Comparison of ENCODE assay signal across 8 mouse cellular contexts in the genomic region with DNA sequence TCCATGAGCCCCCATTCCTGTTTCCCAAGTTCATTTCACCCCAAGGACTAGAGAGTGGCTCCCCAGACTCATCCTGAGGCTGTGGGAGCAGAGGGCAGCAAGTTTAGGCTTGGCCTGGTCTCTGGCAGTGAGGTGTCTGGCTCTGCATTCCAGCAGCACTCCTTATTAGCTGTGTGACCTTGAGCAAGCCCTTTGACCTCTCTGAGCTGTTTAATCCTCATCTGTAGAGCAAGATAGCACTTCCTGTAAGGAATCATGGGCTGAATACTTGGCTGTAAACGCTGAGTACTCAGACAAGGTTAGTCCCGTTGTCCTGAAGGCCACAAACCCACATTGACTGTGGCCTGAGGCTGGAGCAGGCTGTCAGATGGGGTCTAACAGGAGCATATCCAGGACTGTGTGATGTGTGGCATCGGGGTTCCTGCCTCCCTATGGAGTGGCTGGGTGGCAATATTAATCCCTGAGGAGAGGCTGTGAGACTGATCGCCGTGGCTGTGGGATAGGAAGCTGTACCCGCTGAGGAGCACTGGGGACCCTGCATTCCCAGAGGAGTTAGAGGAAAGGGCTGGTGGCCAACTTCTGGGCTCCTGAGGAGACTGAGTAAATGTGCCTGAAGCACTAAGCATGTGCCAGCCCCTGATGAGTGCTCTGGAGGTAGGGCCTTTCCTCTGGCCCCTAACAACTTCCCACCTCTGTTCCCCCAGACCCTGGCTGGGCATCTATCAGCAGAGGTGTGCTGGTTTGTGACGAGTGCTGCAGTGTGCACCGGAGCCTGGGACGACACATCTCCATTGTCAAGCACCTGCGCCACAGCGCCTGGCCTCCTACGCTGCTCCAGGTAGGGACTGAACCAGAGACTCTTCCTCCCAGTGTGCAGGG. TPM values are rescaled to one million over a fixed set of nuclear protein-coding genes. Genes with fewer than 3 reads are reported as not detected.
A peak's percentile ranks its signal among the peaks of the same experiment; 100 is the strongest.
DNase-seq lines count a peak whose midpoint lies in the region; ATAC-seq and TF ChIP-seq lines count a peak whose summit lies in the region.

No protein-coding gene starts in this region.

- DNase-seq in gastrocnemius, adult 2 months = no peak
- no peak for DNase-seq in gastrocnemius, adult 8-10 months (ENCODE audit: low spot score in 2 of 2)
- peak; percentile 16 for DNase-seq in ovary, adult 18-20 months (ENCODE audit: low spot score)
- no peak for DNase-seq in ovary, postnatal 36 days (ENCODE audit: low spot score)
- DNase-seq in gastrocnemius, postnatal 25 days = no peak
- DNase-seq in thymus, postnatal 0 days (ENCODE audit: low spot score) = no peak

- no peak overlapping the region for H3K4me2 ChIP-seq in intestine, embryonic 15.5 days (replicated peaks)
- H3K4me2 ChIP-seq in stomach, embryonic 16.5 days (ENCODE audit: low read depth, low read length) = no peak overlapping the region

- no peaks in the 10 kb centered on the region for H3K9me3 ChIP-seq in intestine, embryonic 15.5 days
- no peaks in the 10 kb centered on the region for H3K9me3 ChIP-seq in stomach, embryonic 16.5 days (replicated peaks; ENCODE audit: control insufficient read depth, low read length)

- peak overlapping the region; percentile 90 for H3K27ac ChIP-seq in gastrocnemius, adult 2 months
- peak overlapping the region; percentile 45 for H3K27ac ChIP-seq in intestine, embryonic 15.5 days
- peak overlapping the region; percentile 41; the same call in 1 of the 2 replicates for H3K27ac ChIP-seq in stomach, embryonic 16.5 days (ENCODE audit: low read length)

- intact Hi-C loops in gastrocnemius, adult 2 months (cut with DNase I) = no loop called here

- peak overlapping the region; percentile 50 for H3K4me3 ChIP-seq in gastrocnemius, adult 2 months
- no peak overlapping the region for H3K4me3 ChIP-seq in intestine, embryonic 15.5 days (replicated peaks)
- H3K4me3 ChIP-seq in stomach, embryonic 16.5 days (replicated peaks; ENCODE audit: low read length) = no peak overlapping the region

- H3K9ac ChIP-seq in intestine, embryonic 15.5 days = no peak overlapping the region
- peak overlapping the region; percentile 35; the same call in 1 of the 2 replicates for H3K9ac ChIP-seq in stomach, embryonic 16.5 days (ENCODE audit: low read length)

- H3K27me3 ChIP-seq in intestine, embryonic 15.5 days (replicated peaks) = no peaks in the 10 kb centered on the region
- no peaks in the 10 kb centered on the region for H3K27me3 ChIP-seq in stomach, embryonic 16.5 days (ENCODE audit: control insufficient read depth, insufficient read depth, low read length)

- ATAC-seq in intestine, embryonic 15.5 days = no peak
- no peak for ATAC-seq in stomach, embryonic 16.5 days (ENCODE audit: insufficient read depth, low FRiP score)

- no peak for TF ChIP-seq CTCF in gastrocnemius, adult 2 months (IDR thresholded peaks at IDR 0.05)

- H3K36me3 ChIP-seq in intestine, embryonic 15.5 days = peaks cover 26% of the 10 kb centered on the region
- 0 out of 2 replicates have a peak, but pooled peaks cover 11% of the 10 kb centered on the region for H3K36me3 ChIP-seq in stomach, embryonic 16.5 days (ENCODE audit: control insufficient read depth, insufficient read depth, low read length)

- WGBS in intestine, embryonic 15.5 days = 73% methylated on average over 12 of the region's 12 CpGs
- 74% methylated on average over 12 of the region's 12 CpGs for whole genome bisulfite sequencing in stomach, embryonic 16.5 days

- peaks cover 56% of the 10 kb centered on the region for H3K4me1 ChIP-seq in intestine, embryonic 15.5 days (replicated peaks)
- peaks cover 46% of the 10 kb centered on the region for H3K4me1 ChIP-seq in stomach, embryonic 16.5 days (ENCODE audit: control insufficient read depth, insufficient read depth, low read length)

RNA-seq across cellular contexts. Expression of gene Git1, which starts 5.1 kb away (rescaled TPM):
- 10 to 100 TPM; 25.9 to 33.3 TPM for total RNA-seq in gastrocnemius, adult 2 months (2021)
- 10 to 100 TPM; 25.7 to 34.1 (median 29.7) TPM for total RNA-seq in gastrocnemius, adult 8-10 months (2022)
- 10.7 and 11.8 TPM in 2 replicates for polyA plus RNA-seq in intestine, embryonic 15.5 days (2015; fragmentation: Nextera tagmentation; extraction: Ambion mirVana)
- 7.9 and 9.1 TPM in 2 replicates for polyA plus RNA-seq in stomach, embryonic 16.5 days (2015; fragmentation: Nextera tagmentation; extraction: Ambion mirVana)
- total RNA-seq in gastrocnemius, postnatal 25 days (2021) = 10 to 100 TPM; 24.1 to 24.6 TPM
- polyA plus RNA-seq in thymus, postnatal 0 days (2015; fragmentation: Nextera tagmentation; extraction: Ambion mirVana) = 5.8 and 6.7 TPM in 2 replicates

RNA-seq across cellular contexts. Expression of gene Ankrd13b, which starts 9.0 kb away (rescaled TPM):
- total RNA-seq in gastrocnemius, adult 2 months (2021) = 10 to 100 TPM in 1 of 2 experiments, 1 to 10 TPM in 1; 9.5 to 10.8 TPM
- 10 to 100 TPM in 3 of 4 experiments, 1 to 10 TPM in 1; 9.1 to 13.7 (median 11.7) TPM for total RNA-seq in gastrocnemius, adult 8-10 months (2022)
- 4.9 and 5.1 TPM in 2 replicates for polyA plus RNA-seq in intestine, embryonic 15.5 days (2015; fragmentation: Nextera tagmentation; extraction: Ambion mirVana)
- 2.4 and 2.8 TPM in 2 replicates for polyA plus RNA-seq in stomach, embryonic 16.5 days (2015; fragmentation: Nextera tagmentation; extraction: Ambion mirVana)
- 1 to 10 TPM; 7.4 to 7.8 TPM for total RNA-seq in gastrocnemius, postnatal 25 days (2021)
- polyA plus RNA-seq in thymus, postnatal 0 days (2015; fragmentation: Nextera tagmentation; extraction: Ambion mirVana) = 3.1 TPM in 2 replicates

RNA-seq across cellular contexts. Expression of gene Abhd15, which starts 16.4 kb away (rescaled TPM):
- under 1 TPM; 0.18 to 0.50 TPM for total RNA-seq in gastrocnemius, adult 2 months (2021)
- under 1 TPM; 0.10 to 0.92 (median 0.39) TPM for total RNA-seq in gastrocnemius, adult 8-10 months (2022)
- 3.5 and 3.6 TPM in 2 replicates for polyA plus RNA-seq in intestine, embryonic 15.5 days (2015; fragmentation: Nextera tagmentation; extraction: Ambion mirVana)
- polyA plus RNA-seq in stomach, embryonic 16.5 days (2015; fragmentation: Nextera tagmentation; extraction: Ambion mirVana) = 3.2 and 4.2 TPM in 2 replicates
- 1 to 10 TPM in 1 of 2 experiments, under 1 TPM in 1; 0.26 to 2.1 TPM for total RNA-seq in gastrocnemius, postnatal 25 days (2021)
- 16.8 and 22.7 TPM in 2 replicates for polyA plus RNA-seq in thymus, postnatal 0 days (2015; fragmentation: Nextera tagmentation; extraction: Ambion mirVana)

RNA-seq across cellular contexts. Expression of gene Trp53i13, which starts 17.3 kb away (rescaled TPM):
- 1 to 10 TPM; 2.3 to 5.0 TPM for total RNA-seq in gastrocnemius, adult 2 months (2021)
- total RNA-seq in gastrocnemius, adult 8-10 months (2022) = 1 to 10 TPM; 3.3 to 6.0 (median 3.8) TPM
- polyA plus RNA-seq in intestine, embryonic 15.5 days (2015; fragmentation: Nextera tagmentation; extraction: Ambion mirVana) = 28.5 and 29.1 TPM in 2 replicates
- 25.1 and 25.5 TPM in 2 replicates for polyA plus RNA-seq in stomach, embryonic 16.5 days (2015; fragmentation: Nextera tagmentation; extraction: Ambion mirVana)
- 1 to 10 TPM; 3.6 to 3.7 TPM for total RNA-seq in gastrocnemius, postnatal 25 days (2021)
- 39.4 and 45.1 TPM in 2 replicates for polyA plus RNA-seq in thymus, postnatal 0 days (2015; fragmentation: Nextera tagmentation; extraction: Ambion mirVana)

RNA-seq across cellular contexts. Expression of gene Gm10392, which starts 20.5 kb away (rescaled TPM):
- not detected for total RNA-seq in gastrocnemius, adult 2 months (2021)
- not detected for total RNA-seq in gastrocnemius, adult 8-10 months (2022)
- polyA plus RNA-seq in intestine, embryonic 15.5 days (2015; fragmentation: Nextera tagmentation; extraction: Ambion mirVana) = not detected in 2 replicates
- polyA plus RNA-seq in stomach, embryonic 16.5 days (2015; fragmentation: Nextera tagmentation; extraction: Ambion mirVana) = 0.17 TPM in 1 of 2 replicates, not detected in the other
- not detected for total RNA-seq in gastrocnemius, postnatal 25 days (2021)
- polyA plus RNA-seq in thymus, postnatal 0 days (2015; fragmentation: Nextera tagmentation; extraction: Ambion mirVana) = 3.8 and 5.5 TPM in 2 replicates
